Mouse (Mus musculus) hindbrain, embryonic 10.5 days (tissue): Measurements from ENCODE around the gene Gpbar1. TPM values are rescaled to one million over a fixed set of nuclear protein-coding genes. Genes with fewer than 3 reads are reported as not detected.

ENCODE experiments used
- DNase-seq: peaks from one replicate; pipeline ENCODE4 v3.0.0-alpha.2; 2017; ENCODE audit warnings: low spot score
- H3K27ac ChIP-seq: fragments of 300-500 bp; sonication (generic); 2 replicates; pipeline ENCODE4 v1.5.1; 2016; ENCODE audit warnings: mild to moderate bottlenecking, moderate library complexity
- H3K27me3 ChIP-seq: fragments of 300-500 bp; sonication (generic); 2 replicates; pipeline ENCODE4 v1.6.1; 2016; ENCODE audit warnings: mild to moderate bottlenecking; ENCODE audit not compliant: poor library complexity, insufficient read depth, severe bottlenecking
- H3K36me3 ChIP-seq: fragments of 300-500 bp; sonication (generic); 2 replicates; pipeline ENCODE4 v1.6.1; 2016; ENCODE audit warnings: mild to moderate bottlenecking, moderate library complexity
- H3K4me1 ChIP-seq: fragments of 300-500 bp; sonication (generic); replicated peaks from 2 replicates; pipeline ENCODE4 v1.6.1; 2016; ENCODE audit warnings: mild to moderate bottlenecking
- H3K4me3 ChIP-seq: fragments of 300-500 bp; sonication (generic); 2 replicates; pipeline ENCODE4 v1.5.1; 2016; ENCODE audit warnings: mild to moderate bottlenecking, moderate library complexity
- H3K9me3 ChIP-seq: fragments of 300-500 bp; sonication (generic); 2 replicates; pipeline ENCODE4 v1.6.1; 2016; ENCODE audit warnings: mild to moderate bottlenecking, moderate library complexity
- WGBS: fragments of 180-500 bp; shearing (Covaris S2); methylation state at CpG from one replicate; pipeline ENCODE4 v1.1.7; 2016; 5-methylcytosine and 5-hydroxymethylcytosine counted together
- polyA plus RNA-seq: library from polyadenylated mRNA; unstranded; fragments of >200 nt; fragmentation: Nextera tagmentation; extraction: Ambion mirVana; gene quantifications from 2 replicates; pipeline ENCODE4 v1.2.1, GENCODE M21; 2016

The Gpbar1 gene
- polyA plus RNA-seq, 1 experiment from 2014 or later: 0.24 TPM

GRCm38 (mm10) chr1:74303509-74304338 is 25.4 kb downstream of the Gpbar1 start:
- peaks cover 14% of the 10 kb centered on the region; the same call in 1 of the 2 replicates for H3K27me3 ChIP-seq
- peak; percentile 63 for DNase-seq
- H3K36me3 ChIP-seq: no peaks in the 10 kb centered on the region
- H3K4me3 ChIP-seq: peak overlapping the region; percentile 62
- H3K4me1 ChIP-seq: peaks cover 17% of the 10 kb centered on the region
- peak overlapping the region; percentile 83 for H3K27ac ChIP-seq
- under 1% methylated on average over 56 of the region's 56 CpGs for WGBS
- H3K9me3 ChIP-seq: no peaks in the 10 kb centered on the region

GRCm38 (mm10) chr1:74304339-74304790 is 26.0 kb downstream of the Gpbar1 start:
- peaks cover 14% of the 10 kb centered on the region; the same call in 1 of the 2 replicates for H3K27me3 ChIP-seq
- no peaks in the 10 kb centered on the region for H3K36me3 ChIP-seq
- WGBS: 5% methylated on average over 12 of the region's 12 CpGs
- H3K4me3 ChIP-seq: peak overlapping the region; percentile 62
- peaks cover 17% of the 10 kb centered on the region for H3K4me1 ChIP-seq
- DNase-seq: no peak
- no peaks in the 10 kb centered on the region for H3K9me3 ChIP-seq
- H3K27ac ChIP-seq: peak overlapping the region; percentile 83

- H3K4me3 ChIP-seq: no peak overlapping the region
- H3K27ac ChIP-seq: no peak overlapping the region
- DNase-seq: no peak
- H3K4me1 ChIP-seq: peaks cover 19% of the 10 kb centered on the region
- H3K27me3 ChIP-seq: peaks cover 14% of the 10 kb centered on the region; the same call in 1 of the 2 replicates
- WGBS: 78% methylated on average over 4 of the region's 4 CpGs
- no peaks in the 10 kb centered on the region for H3K36me3 ChIP-seq
- H3K9me3 ChIP-seq: no peaks in the 10 kb centered on the region
These were observed 26.6 kb downstream of the Gpbar1 start for GRCm38 (mm10) chr1:74304946-74305345.

GRCm38 (mm10) chr1:74305522-74305921 is 27.2 kb downstream of the Gpbar1 start, which contains the start of gene Tmbim1:
Tmbim1 (minus strand) TSS chr1:74305622.
- Histone ChIP-seq H3K36me3 (no peaks in the 10 kb centered on the region), H3K27ac (no peak within 1 kb of the TSS), H3K4me1 (peaks cover 20% of the 10 kb centered on the region), H3K27me3 (peaks cover 14% of the 10 kb centered on the region; the same call in 1 of the 2 replicates), H3K9me3 (no peaks in the 10 kb centered on the region), H3K4me3 (peak within 1 kb of the TSS; percentile 62; the same call in 1 of the 2 replicates)
- WGBS: 86% methylated on average over 2 of the region's 2 CpGs
- no peak for DNase-seq

GRCm38 (mm10) chr1:74307146-74307545 is 28.8 kb downstream of the Gpbar1 start:
- no peaks in the 10 kb centered on the region for H3K9me3 ChIP-seq
- no peak for DNase-seq
- no peaks in the 10 kb centered on the region for H3K36me3 ChIP-seq
- H3K4me1 ChIP-seq: peaks cover 20% of the 10 kb centered on the region
- H3K27me3 ChIP-seq: peaks cover 14% of the 10 kb centered on the region; the same call in 1 of the 2 replicates
- 82% methylated on average over 1 of the region's 1 CpGs for WGBS
- H3K27ac ChIP-seq: no peak overlapping the region
- no peak overlapping the region for H3K4me3 ChIP-seq

GRCm38 (mm10) chr1:74308001-74308964 is 29.9 kb downstream of the Gpbar1 start:
- 76% methylated on average over 10 of the region's 10 CpGs for WGBS
- DNase-seq: no peak
- H3K27me3 ChIP-seq: peaks cover 10% of the 10 kb centered on the region; the same call in 1 of the 2 replicates
- H3K4me1 ChIP-seq: peaks cover 16% of the 10 kb centered on the region
- H3K36me3 ChIP-seq: no peaks in the 10 kb centered on the region
- no peak overlapping the region for H3K4me3 ChIP-seq
- H3K9me3 ChIP-seq: no peaks in the 10 kb centered on the region
- no peak overlapping the region for H3K27ac ChIP-seq

- Histone ChIP-seq H3K4me3 (no peak overlapping the region), H3K27ac (peak overlapping the region; percentile 59; the same call in 1 of the 2 replicates), H3K4me1 (peaks cover 3% of the 10 kb centered on the region; the same call in 1 of the 2 replicates), H3K27me3 (peaks cover 10% of the 10 kb centered on the region; the same call in 1 of the 2 replicates), H3K36me3 (no peaks in the 10 kb centered on the region), H3K9me3 (no peaks in the 10 kb centered on the region)
- DNase-seq: no peak
- WGBS: 62% methylated on average over 3 of the region's 3 CpGs
These were observed 31.4 kb downstream of the Gpbar1 start for GRCm38 (mm10) chr1:74309767-74310166.

- no peaks in the 10 kb centered on the region for H3K9me3 ChIP-seq
- H3K4me3 ChIP-seq: no peak overlapping the region
- H3K4me1 ChIP-seq: peaks cover 10% of the 10 kb centered on the region; the same call in 1 of the 2 replicates
- peak; percentile 39 for DNase-seq
- H3K27ac ChIP-seq: no peak overlapping the region
- no peaks in the 10 kb centered on the region for H3K36me3 ChIP-seq
- WGBS: 8% methylated on average over 3 of the region's 3 CpGs
- H3K27me3 ChIP-seq: no peaks in the 10 kb centered on the region
These were observed 34.8 kb downstream of the Gpbar1 start for GRCm38 (mm10) chr1:74313049-74313692.

- peaks cover 10% of the 10 kb centered on the region; the same call in 1 of the 2 replicates for H3K4me1 ChIP-seq
- no peak overlapping the region for H3K4me3 ChIP-seq
- WGBS: 92% methylated on average over 3 of the region's 3 CpGs
- H3K9me3 ChIP-seq: no peaks in the 10 kb centered on the region
- H3K27ac ChIP-seq: no peak overlapping the region
- no peaks in the 10 kb centered on the region for H3K27me3 ChIP-seq
- no peaks in the 10 kb centered on the region for H3K36me3 ChIP-seq
- no peak for DNase-seq
These were observed 36.4 kb downstream of the Gpbar1 start for GRCm38 (mm10) chr1:74314796-74315195.

- no peaks in the 10 kb centered on the region for H3K9me3 ChIP-seq
- no peak overlapping the region for H3K27ac ChIP-seq
- no peaks in the 10 kb centered on the region for H3K27me3 ChIP-seq
- H3K36me3 ChIP-seq: no peaks in the 10 kb centered on the region
- WGBS: 88% methylated on average over 4 of the region's 4 CpGs
- DNase-seq: no peak
- H3K4me3 ChIP-seq: no peak overlapping the region
- peaks cover 7% of the 10 kb centered on the region; the same call in 1 of the 2 replicates for H3K4me1 ChIP-seq
These were observed 37.9 kb downstream of the Gpbar1 start for GRCm38 (mm10) chr1:74316114-74316827.

- DNase-seq: no peak
- Histone ChIP-seq H3K9me3 (no peaks in the 10 kb centered on the region), H3K36me3 (no peaks in the 10 kb centered on the region), H3K27ac (no peak overlapping the region), H3K27me3 (no peaks in the 10 kb centered on the region), H3K4me1 (peaks cover 7% of the 10 kb centered on the region; the same call in 1 of the 2 replicates), H3K4me3 (no peak overlapping the region)
- 89% methylated on average over 3 of the region's 3 CpGs for WGBS
These were observed 40.4 kb downstream of the Gpbar1 start for GRCm38 (mm10) chr1:74318711-74319110.
